Mouse (Mus musculus) heart, embryonic 13.5 days (tissue): ENCODE measurements around the gene Sinhcaf. TPM values are rescaled to one million over a fixed set of nuclear protein-coding genes. Genes with fewer than 3 reads are reported as not detected.

Experiments
- ATAC-seq: fragments of 200-750 bp; cut with Nextera tagmentation; 2 replicates; pipeline ENCODE4 v1.8.0; 2017; ENCODE audit warnings: moderate TSS enrichment; ENCODE audit not compliant: insufficient number of reproducible peaks, low FRiP score, low TSS enrichment; ENCODE audit errors: extremely low read depth
- H3K27ac ChIP-seq: fragments of 300-500 bp; sonication (generic); replicated peaks from 2 replicates; pipeline ENCODE4 v1.5.1; 2015; ENCODE audit warnings: moderate library complexity, mild to moderate bottlenecking, inconsistent platforms
- H3K27me3 ChIP-seq: fragments of 300-500 bp; sonication (generic); replicated peaks from 2 replicates; pipeline ENCODE4 v1.6.1; 2015; ENCODE audit warnings: mild to moderate bottlenecking, inconsistent platforms
- H3K36me3 ChIP-seq: fragments of 300-500 bp; sonication (generic); 2 replicates; pipeline ENCODE4 v1.6.1; 2015; ENCODE audit warnings: mild to moderate bottlenecking, inconsistent platforms
- H3K4me1 ChIP-seq: fragments of 300-500 bp; sonication (generic); 2 replicates; pipeline ENCODE4 v1.6.1; 2015; ENCODE audit warnings: inconsistent platforms
- H3K4me2 ChIP-seq: fragments of 300-500 bp; sonication (generic); 2 replicates; pipeline ENCODE4 v1.6.1; 2015; ENCODE audit warnings: inconsistent platforms, mild to moderate bottlenecking, moderate library complexity
- H3K4me3 ChIP-seq: fragments of 300-500 bp; sonication (generic); 2 replicates; pipeline ENCODE4 v1.5.1; 2015; ENCODE audit warnings: moderate library complexity, mild to moderate bottlenecking, inconsistent platforms
- H3K9ac ChIP-seq: fragments of 300-500 bp; sonication (generic); 2 replicates; pipeline ENCODE4 v1.6.1; 2015; ENCODE audit warnings: inconsistent platforms, mild to moderate bottlenecking, moderate library complexity
- H3K9me3 ChIP-seq: fragments of 300-500 bp; sonication (generic); 2 replicates; pipeline ENCODE4 v1.6.1; 2016; ENCODE audit warnings: inconsistent platforms
- WGBS: fragments of 180-500 bp; shearing (Covaris S2); methylation state at CpG from one replicate; pipeline ENCODE4 v1.1.7; 2015; ENCODE audit warnings: mixed read lengths; 5-methylcytosine and 5-hydroxymethylcytosine counted together
- polyA plus RNA-seq: library from polyadenylated mRNA; unstranded; fragments of >200 nt; fragmentation: Nextera tagmentation; extraction: Ambion mirVana; gene quantifications from 2 replicates; pipeline ENCODE4 v1.2.1, GENCODE M21; 2015

Gene Sinhcaf
- polyA plus RNA-seq, 1 experiment from 2014 or later: 65.0 TPM

- ATAC-seq: no peak
- Histone ChIP-seq H3K4me1 (peaks cover 22% of the 10 kb centered on the region), H3K27ac (peak overlapping the region; percentile 44), H3K4me2 (peak overlapping the region; percentile 41), H3K4me3 (0 out of 2 replicates have a peak overlapping the region, but pooled peaks have one; percentile 0), H3K9me3 (no peaks in the 10 kb centered on the region), H3K27me3 (no peaks in the 10 kb centered on the region), H3K9ac (no peak overlapping the region), H3K36me3 (no peaks in the 10 kb centered on the region)
- WGBS: 13% methylated on average over 9 of the region's 9 CpGs
These were observed 26.0 kb upstream of the Sinhcaf start for GRCm38 (mm10) chr6:148972059-148972848.

- ATAC-seq: no peak
- H3K4me3 ChIP-seq: 0 out of 2 replicates have a peak overlapping the region, but pooled peaks have one; percentile 0
- no peaks in the 10 kb centered on the region for H3K27me3 ChIP-seq
- 0 out of 2 replicates have a peak overlapping the region, but pooled peaks have one; percentile 6 for H3K9ac ChIP-seq
- WGBS: 35% methylated on average over 9 of the region's 9 CpGs
- no peaks in the 10 kb centered on the region for H3K36me3 ChIP-seq
- H3K9me3 ChIP-seq: no peaks in the 10 kb centered on the region
- H3K4me2 ChIP-seq: peak overlapping the region; percentile 41
- peak overlapping the region; percentile 13; the same call in 1 of the 2 replicates for H3K27ac ChIP-seq
- H3K4me1 ChIP-seq: peaks cover 22% of the 10 kb centered on the region
These were observed 25.2 kb upstream of the Sinhcaf start for GRCm38 (mm10) chr6:148971385-148971940.

GRCm38 (mm10) chr6:148961285-148961684 lies 15.0 kb upstream of the Sinhcaf start:
- no peak for ATAC-seq
- Histone ChIP-seq H3K36me3 (no peaks in the 10 kb centered on the region), H3K9me3 (0 out of 2 replicates have a peak, but pooled peaks cover 1% of the 10 kb centered on the region), H3K4me3 (no peak overlapping the region), H3K27me3 (no peaks in the 10 kb centered on the region), H3K9ac (no peak overlapping the region), H3K4me2 (no peak overlapping the region), H3K4me1 (peaks cover 11% of the 10 kb centered on the region), H3K27ac (no peak overlapping the region)
- WGBS: 20% methylated on average over 1 of the region's 1 CpGs

- WGBS: 48% methylated on average over 4 of the region's 4 CpGs
- no peaks in the 10 kb centered on the region for H3K36me3 ChIP-seq
- no peak overlapping the region for H3K9ac ChIP-seq
- H3K4me2 ChIP-seq: no peak overlapping the region
- no peaks in the 10 kb centered on the region for H3K9me3 ChIP-seq
- H3K27ac ChIP-seq: no peak overlapping the region
- ATAC-seq: no peak
- H3K4me3 ChIP-seq: no peak overlapping the region
- peaks cover 17% of the 10 kb centered on the region for H3K4me1 ChIP-seq
- no peaks in the 10 kb centered on the region for H3K27me3 ChIP-seq
These were observed 13.4 kb upstream of the Sinhcaf start for GRCm38 (mm10) chr6:148959540-148960238.

- H3K4me1 ChIP-seq: peaks cover 17% of the 10 kb centered on the region
- no peaks in the 10 kb centered on the region for H3K36me3 ChIP-seq
- no peak overlapping the region for H3K4me3 ChIP-seq
- ATAC-seq: no peak
- H3K4me2 ChIP-seq: no peak overlapping the region
- no peak overlapping the region for H3K9ac ChIP-seq
- H3K27ac ChIP-seq: no peak overlapping the region
- H3K27me3 ChIP-seq: no peaks in the 10 kb centered on the region
- H3K9me3 ChIP-seq: no peaks in the 10 kb centered on the region
- 91% methylated on average over 1 of the region's 1 CpGs for WGBS
These were observed 12.4 kb upstream of the Sinhcaf start for GRCm38 (mm10) chr6:148958712-148959111.

- no peak overlapping the region for H3K27ac ChIP-seq
- H3K4me2 ChIP-seq: no peak overlapping the region
- peaks cover 17% of the 10 kb centered on the region for H3K4me1 ChIP-seq
- no peak overlapping the region for H3K9ac ChIP-seq
- no peaks in the 10 kb centered on the region for H3K27me3 ChIP-seq
- H3K9me3 ChIP-seq: no peaks in the 10 kb centered on the region
- WGBS: 85% methylated on average over 3 of the region's 3 CpGs
- ATAC-seq: no peak
- no peak overlapping the region for H3K4me3 ChIP-seq
- no peaks in the 10 kb centered on the region for H3K36me3 ChIP-seq
These were observed 10.8 kb upstream of the Sinhcaf start for GRCm38 (mm10) chr6:148957046-148957445.

- Histone ChIP-seq H3K9ac (no peak overlapping the region), H3K27ac (no peak overlapping the region), H3K4me3 (no peak overlapping the region), H3K36me3 (no peaks in the 10 kb centered on the region), H3K9me3 (no peaks in the 10 kb centered on the region), H3K27me3 (no peaks in the 10 kb centered on the region), H3K4me1 (peaks cover 17% of the 10 kb centered on the region), H3K4me2 (no peak overlapping the region)
- ATAC-seq: no peak
These were observed 9.6 kb upstream of the Sinhcaf start for GRCm38 (mm10) chr6:148955641-148956420.

GRCm38 (mm10) chr6:148946881-148947405 lies 676 bp upstream of the Sinhcaf start:
- ATAC-seq: no peak
- H3K9me3 ChIP-seq: no peaks in the 10 kb centered on the region
- 44% methylated on average over 11 of the region's 11 CpGs for WGBS
- no peaks in the 10 kb centered on the region for H3K27me3 ChIP-seq
- H3K4me3 ChIP-seq: peak overlapping the region; percentile 92
- peak overlapping the region; percentile 87 for H3K4me2 ChIP-seq
- peak overlapping the region; percentile 95 for H3K27ac ChIP-seq
- peak overlapping the region; percentile 84 for H3K9ac ChIP-seq
- H3K4me1 ChIP-seq: peaks cover 25% of the 10 kb centered on the region
- H3K36me3 ChIP-seq: peaks cover 10% of the 10 kb centered on the region

- Histone ChIP-seq H3K36me3 (peaks cover 15% of the 10 kb centered on the region), H3K4me2 (peak overlapping the region; percentile 87), H3K27me3 (no peaks in the 10 kb centered on the region), H3K27ac (peak overlapping the region; percentile 95), H3K9ac (peak overlapping the region; percentile 89), H3K9me3 (no peaks in the 10 kb centered on the region), H3K4me3 (peak overlapping the region; percentile 92), H3K4me1 (peaks cover 31% of the 10 kb centered on the region)
- WGBS: under 1% methylated on average over 75 of the region's 75 CpGs
- peak; percentile 34; the same call in 1 of the 2 replicates for ATAC-seq
These were observed 508 bp downstream of the Sinhcaf start for GRCm38 (mm10) chr6:148945509-148946408.
